Mouse (Mus musculus) regulatory T cell (primary cell): ENCODE measurements around the gene Zc3hav1l.

ENCODE experiments used
- in situ Hi-C: fragments of 300-600 bp; cut with MboI, MseI; formaldehyde crosslinking; loops from one replicate; pipeline ENCODE4 v1.15.1; 2025; ENCODE audit warnings: high pct_unique_total_duplicates

The Zc3hav1l gene

DNA sequence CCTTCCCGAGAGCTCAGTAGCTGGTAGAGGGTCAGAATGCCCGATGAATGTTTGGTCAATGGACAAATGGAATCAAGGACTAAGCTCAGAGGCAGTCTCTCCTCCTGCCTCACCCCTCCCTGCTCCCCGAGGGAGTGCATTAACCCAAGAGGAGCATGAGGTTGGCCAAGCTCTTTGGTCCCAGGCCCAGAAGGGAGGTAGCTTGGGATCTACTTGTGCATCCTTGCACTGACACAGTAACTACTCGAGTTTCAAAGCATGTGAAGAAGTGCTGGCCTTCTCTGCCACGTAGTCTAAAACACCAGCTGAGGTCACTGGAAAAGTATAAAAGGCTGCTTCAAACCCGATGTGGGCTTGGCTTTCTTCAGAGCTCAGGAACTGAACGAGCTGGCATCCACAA, 34.6 kb downstream of the Zc3hav1l start:
- in situ Hi-C loops, result no loop called here

DNA sequence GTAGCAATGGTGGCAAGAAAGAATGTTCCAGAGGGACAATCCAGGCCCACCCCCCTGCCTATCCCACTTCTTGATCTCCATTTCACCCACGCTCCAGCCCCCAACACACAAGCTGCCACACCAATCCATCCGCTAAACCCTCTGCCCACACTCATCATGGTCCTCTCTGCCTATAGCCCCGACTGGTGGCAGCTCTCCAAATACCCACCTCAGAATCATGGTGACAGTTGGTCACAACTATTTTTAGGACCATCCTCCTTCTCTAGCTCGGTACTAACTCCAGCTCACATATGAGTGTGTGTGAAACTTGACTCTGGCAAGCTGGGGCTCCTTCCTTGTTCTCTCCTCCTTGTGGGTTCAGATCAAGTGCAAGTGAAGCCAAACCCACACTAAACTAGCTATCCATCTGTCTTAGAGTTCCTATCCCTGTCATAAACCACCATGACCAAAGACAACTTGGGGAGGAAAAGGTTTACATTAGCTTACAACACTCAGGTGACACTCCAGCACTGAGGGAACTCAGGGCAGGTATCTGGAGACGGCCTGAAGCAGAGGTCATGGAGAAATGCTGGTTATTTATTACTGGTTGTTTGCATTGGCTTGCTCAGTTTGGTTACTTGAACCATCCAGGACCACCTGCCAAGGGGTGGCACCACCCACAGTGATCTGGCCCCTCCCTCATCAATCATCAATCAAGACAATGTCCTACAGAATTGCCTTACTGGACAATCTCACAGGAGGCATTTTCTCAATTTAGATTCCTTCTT, 35.5 kb downstream of the Zc3hav1l start:
- in situ Hi-C loops, result no loop called here

DNA sequence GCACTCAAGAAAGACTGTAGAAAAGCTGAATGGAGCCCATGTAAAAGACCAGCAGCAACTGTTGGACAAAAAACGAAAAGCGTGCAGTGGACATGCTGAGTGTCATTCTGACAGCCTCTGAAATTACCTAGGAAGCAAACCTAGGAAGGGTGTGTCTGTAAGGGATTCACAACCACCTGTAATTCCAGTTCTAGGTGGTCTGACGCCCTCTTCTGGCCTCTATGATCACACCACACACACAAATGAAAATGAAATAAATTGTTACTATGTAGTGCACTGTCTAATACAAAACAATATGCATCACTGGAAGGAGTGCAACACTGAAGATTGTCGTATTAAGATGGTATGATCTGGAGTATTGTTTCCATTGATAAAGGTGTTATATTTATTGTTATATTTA, 37.2 kb downstream of the Zc3hav1l start:
- in situ Hi-C loops, result no loop called here

GRCm38 (mm10) chr6:38257506-38257905, 41.6 kb downstream of the Zc3hav1l start:
- in situ Hi-C loops, result no loop called here

DNA sequence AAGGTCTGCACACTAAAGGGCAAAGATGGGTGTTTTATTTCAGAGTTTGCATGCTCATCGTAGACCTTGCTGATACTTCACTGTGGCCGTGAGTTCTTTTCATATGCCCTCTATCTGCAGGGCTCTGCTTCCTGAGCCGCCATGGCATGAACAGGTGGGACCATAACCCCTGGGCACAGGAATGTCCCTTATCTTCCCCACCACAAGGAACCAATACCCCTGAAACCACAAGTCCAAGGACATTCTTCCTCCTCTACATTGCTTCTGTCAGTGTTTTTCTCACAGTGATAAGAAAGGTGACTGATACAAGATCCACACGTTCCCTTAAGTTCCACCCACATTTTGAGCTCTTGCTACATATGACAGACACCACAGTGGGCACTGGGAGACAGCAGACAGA, 42.3 kb downstream of the Zc3hav1l start:
- in situ Hi-C loops, result no loop called here

DNA sequence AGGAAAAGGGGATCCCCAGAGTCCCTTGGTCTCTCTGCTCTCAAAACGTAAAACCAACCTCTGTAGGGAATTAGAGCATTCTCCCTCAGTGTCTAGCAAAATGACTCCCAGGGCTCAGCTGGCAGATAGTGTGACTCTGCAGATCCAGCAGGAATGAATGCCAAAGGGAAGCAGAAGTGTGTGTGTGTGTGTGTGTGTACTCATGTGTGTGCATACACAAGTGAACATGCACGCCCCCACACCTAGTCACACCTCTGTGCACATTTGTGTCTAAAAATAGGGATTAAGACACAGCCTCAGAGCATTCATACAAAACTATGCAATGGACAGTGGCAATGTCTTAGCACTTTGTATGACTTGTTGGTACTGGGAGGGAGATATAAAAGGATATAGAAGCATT, 43.3 kb downstream of the Zc3hav1l start:
- in situ Hi-C loops, result no loop called here

DNA sequence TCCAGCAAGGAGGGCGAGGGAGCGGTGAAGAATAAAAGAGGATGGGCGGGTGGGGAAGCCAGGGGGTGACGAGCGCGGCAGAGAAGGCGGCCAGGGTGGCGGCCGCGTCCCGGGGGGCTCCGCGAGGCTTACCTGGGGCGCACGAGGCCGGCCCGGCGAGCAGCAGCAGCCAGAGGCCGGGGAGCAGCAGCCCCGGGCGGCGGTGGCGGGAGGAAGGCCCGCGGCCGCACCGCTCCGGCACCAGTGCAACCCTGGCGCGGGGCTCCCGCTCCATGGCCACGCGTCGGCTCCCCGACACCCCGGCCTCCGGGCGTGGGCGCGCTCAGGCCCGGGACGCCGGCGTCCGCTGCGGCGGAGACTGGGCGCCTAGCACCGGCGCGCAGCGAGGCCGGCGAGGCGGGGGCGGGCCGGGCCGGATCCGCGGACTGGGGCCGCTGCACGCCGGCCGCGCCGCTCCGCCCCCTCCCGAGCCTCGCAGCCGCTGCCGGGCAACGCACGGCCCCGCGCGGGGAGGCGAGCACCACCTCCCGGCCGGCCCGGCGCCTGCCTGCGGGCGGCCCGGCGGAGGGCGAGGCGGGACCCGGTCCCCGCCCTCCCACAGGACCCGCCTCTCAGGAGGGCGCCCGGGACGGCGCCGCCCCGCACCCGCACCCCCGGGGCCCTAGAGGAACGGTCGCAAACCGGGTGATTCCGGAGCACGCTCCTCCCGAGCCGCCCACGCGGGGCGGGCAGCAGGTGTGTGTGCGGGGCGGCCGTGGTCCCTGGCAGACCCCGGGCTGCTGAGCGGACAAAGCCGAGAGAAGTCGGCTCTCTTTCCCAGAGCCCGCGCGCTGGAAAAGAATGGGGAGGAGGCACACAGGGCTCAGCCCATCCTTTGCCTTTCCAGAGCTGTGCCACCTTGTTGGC, 45.1 kb downstream of the Zc3hav1l start, which contains the start of gene D630045J12Rik:
TSS of gene D630045J12Rik (minus strand) at position 274 of the 906 bp plus-strand sequence.
- in situ Hi-C loops, result no loop called here

GRCm38 (mm10) chr6:38252766-38253735, 46.0 kb downstream of the Zc3hav1l start:
- in situ Hi-C loops, result no loop called here

DNA sequence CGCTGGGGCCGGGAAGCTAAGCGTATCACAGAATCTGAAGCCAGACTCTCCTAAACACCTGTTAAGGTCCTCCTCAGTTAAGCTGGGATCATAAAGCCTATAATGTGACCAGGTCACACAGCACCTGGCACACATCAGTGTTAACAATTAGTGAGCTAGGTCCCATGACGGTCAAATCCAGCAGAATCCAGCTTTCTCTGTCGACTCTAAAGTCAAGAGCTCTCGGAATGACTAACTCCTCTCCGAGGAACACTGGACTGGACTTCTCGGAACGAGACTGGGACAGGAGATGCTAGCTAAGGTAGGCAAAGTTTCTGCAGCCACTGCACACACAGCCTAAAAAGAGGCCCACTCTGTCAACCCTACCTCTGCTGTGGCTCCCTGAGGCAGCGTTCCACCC, 46.9 kb downstream of the Zc3hav1l start:
- in situ Hi-C loops, result no loop called here

DNA sequence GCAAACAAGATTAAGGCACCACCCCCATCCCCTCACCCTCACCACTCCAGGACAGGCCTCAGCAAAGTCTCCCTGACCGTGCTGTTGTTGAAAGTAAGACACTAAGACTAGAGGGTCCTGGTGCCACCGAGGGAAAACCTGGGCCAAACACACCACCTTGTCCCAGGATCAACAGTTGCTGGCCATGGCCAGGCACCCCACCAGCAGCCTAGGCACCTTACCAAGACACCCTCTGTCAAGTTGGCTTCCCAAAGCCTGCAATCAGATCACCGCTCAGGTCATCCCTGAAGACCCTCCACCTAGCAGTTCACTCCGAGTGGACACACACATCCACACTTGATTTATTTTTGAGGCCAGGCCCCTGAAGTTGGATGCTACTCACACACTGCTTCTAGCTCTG, 47.6 kb downstream of the Zc3hav1l start:
- in situ Hi-C loops, result no loop called here

- in situ Hi-C loops, result loop anchor here (5.0 kb wide), 1 partner anchor 80 kb away; no protein-coding TSS in a partner anchor
Measured at GRCm38 (mm10) chr6:38247362-38247761, 51.7 kb downstream of the Zc3hav1l start.

DNA sequence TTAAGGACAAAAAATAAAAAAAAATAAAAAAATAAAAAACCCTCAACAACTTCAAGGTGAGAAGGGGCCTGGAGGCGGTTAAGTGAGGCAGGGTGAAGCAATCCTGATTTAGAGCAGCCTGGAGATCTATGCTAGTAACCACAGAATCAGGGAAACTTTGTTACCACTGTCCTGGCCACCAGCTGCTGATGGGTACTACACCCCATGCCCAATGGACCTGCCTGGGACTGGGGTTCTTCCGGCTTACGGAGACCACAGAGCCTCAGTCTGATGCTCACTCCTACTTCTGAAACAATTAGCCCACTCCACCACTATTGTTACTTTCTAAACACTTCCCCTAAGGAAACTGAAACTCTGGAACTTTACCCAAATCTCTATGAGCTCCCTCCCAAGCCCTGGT, 54.3 kb downstream of the Zc3hav1l start:
- in situ Hi-C loops, result loop anchor here (5.0 kb wide), 1 partner anchor 78 kb away; no protein-coding TSS in a partner anchor

DNA sequence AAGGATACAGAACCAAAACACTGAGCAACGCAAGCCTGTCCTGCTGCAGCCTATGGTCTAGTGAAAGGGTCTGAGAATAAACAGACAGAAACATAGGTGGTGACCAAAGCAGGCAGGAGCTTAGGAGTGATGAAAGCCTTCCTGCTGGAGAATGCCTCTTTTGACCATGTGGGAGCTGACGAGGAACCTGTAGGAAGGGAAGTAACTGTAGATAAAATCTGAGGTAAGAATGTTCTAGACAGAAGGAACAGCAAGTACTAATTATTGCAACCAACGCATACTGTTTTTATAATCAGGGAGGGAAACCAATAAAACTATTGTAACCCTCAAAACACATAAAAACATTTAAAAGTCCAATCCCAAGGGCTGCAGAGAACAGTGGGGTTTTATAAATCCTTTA, 54.9 kb downstream of the Zc3hav1l start:
- in situ Hi-C loops, result no loop called here

GRCm38 (mm10) chr6:38242833-38243232, 56.2 kb downstream of the Zc3hav1l start:
- in situ Hi-C loops, result no loop called here

- in situ Hi-C loops, result no loop called here
Measured at GRCm38 (mm10) chr6:38242295-38242830, 56.7 kb downstream of the Zc3hav1l start.

DNA sequence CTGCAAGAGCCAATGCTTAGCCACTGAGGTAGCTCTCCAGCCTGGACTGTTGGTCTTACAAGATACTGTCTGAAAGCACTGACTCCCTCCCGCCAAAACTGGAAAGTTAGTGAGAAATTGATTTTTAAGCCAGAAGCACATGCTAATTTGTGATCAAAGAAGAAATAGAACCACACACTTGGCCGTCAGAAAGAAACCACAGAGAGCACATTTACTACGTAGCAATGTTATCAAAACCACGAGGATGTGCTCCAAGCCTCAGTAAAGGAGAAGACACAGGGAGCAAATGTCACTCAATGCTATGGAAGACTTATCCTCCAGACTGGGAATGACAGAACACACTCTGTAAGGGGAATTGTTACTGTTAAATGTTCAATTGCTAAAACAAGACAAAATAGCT, 57.6 kb downstream of the Zc3hav1l start:
- in situ Hi-C loops, result no loop called here

GRCm38 (mm10) chr6:38240618-38241017, 58.4 kb downstream of the Zc3hav1l start:
- in situ Hi-C loops, result no loop called here

DNA sequence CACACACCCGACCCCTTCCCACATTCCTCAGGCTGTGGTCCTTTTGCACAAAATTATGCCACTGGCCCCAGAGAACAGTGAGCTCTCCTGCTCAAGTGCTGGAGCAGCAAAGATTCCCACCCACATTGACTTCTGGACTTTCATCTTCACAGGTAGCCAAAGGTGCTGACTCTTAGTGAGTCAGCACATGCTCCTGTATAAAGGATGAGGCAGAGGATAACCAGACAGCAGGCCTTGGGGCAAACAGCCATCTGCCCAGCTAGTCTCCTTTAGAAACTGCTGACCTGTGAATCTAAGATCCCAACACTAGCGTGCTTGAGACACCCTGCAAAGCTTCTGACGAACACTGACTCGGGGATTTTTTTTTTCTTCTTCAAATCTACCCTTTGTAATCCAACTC, 60.7 kb downstream of the Zc3hav1l start:
- in situ Hi-C loops, result no loop called here
